Mouse (Mus musculus) cerebellum, adult 9-11 months (tissue): ENCODE data around the gene 2010109A12Rik.
A peak's percentile ranks its signal among the peaks of the same experiment; 100 is the strongest.

ENCODE experiments used
- DNase-seq: peaks from one replicate; pipeline ENCODE4 v3.0.0; 2022

The 2010109A12Rik gene

DNA sequence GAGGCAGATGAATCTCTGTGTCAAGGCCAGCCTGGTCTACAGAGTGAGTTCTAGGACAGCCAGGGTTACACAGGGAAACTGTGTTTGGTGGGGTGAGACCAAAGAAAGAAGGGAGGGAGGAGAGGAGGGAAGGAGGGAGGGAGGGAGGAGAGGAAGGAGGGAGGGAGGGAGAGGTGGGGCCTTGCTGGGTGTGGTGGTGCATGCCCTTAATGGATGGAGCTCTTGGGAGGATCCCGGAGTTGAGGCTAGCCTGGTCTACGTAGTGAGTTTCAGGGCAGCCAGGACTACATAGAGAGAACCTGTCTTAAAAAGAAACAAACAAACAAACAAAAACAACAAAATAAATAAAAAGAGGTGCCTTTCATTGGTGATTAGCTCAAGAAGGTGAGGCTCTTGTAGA lies 26.5 kb downstream of the 2010109A12Rik start:
- DNase-seq = no peak

DNA sequence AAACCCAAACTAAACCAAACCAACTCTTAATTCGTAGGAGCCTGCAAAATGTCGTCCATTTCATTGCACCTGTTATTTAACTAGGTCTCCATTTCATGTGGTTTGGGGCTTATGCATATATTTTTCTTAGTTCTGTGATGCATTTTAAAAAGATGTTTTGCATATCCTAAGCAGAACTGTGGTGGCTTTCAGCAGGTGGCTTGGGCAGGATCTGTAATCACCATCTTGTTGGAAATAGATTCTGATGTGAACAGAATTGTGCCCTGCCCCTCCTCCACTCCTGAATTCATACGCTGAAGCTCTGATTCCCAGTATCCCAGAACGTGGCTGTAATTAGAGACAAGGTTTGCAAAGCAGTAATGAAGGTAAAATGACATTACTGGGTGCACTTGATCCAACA lies 27.8 kb downstream of the 2010109A12Rik start:
- DNase-seq = peak; percentile 54

DNA sequence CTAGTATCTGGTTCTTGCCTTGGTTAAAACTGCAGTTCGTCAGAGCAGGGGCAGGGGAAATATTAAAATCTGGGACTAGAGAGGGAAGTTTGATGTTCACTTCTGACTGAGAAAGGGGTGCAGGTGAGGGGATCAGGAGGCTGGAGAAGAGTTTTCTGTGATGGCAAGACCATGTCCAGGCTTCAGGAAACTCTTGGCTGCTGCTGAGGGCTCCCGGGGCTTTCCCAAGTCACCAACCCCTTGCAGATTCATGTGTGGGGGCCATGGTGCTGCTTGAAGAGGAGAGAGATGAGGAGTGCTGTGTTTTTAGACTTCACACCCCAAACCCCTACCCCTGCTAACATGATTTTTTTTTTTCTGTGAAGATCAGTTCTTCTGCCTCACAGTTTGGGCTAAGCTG lies 28.3 kb downstream of the 2010109A12Rik start:
- peak; percentile 57 for DNase-seq

DNA sequence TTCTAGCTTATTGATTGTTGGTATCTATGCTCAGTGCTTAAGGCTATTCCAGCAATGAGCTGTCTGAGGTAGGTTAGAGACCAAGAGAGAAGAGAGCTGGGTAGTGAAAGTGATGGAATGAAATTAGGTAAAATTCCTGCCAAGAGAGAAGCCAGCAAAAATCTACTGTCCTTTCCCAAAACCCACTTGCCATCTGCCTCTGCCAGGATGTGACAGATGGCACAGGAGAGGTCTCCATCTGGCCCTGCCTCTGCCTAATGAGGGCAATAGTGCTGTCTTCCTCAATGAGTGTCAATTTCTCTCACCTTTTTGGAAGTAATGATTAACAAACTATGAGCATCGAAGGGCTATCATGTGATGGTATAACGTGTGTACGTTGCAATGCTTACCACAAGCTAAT lies 29.6 kb downstream of the 2010109A12Rik start:
- peak; percentile 98 for DNase-seq

DNA sequence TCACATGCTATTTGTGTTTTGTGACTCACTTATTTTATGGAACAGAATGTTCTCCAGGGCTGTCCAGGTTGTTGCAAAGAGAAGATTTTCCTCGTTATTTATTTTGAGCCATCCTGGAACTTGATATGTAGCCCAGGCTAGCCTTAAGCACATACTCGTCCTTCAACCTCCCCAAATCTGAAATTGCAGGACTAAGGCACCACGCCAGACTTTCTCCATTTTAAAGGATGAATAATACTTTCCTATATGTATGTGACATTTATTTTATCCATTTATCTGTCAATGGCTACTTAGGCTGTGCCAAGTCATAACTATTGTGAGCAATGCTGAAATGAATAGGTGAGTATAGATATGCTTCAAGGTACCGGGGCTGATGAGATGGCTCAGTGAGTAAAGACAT lies 30.2 kb downstream of the 2010109A12Rik start:
- DNase-seq = peak; percentile 65

DNA sequence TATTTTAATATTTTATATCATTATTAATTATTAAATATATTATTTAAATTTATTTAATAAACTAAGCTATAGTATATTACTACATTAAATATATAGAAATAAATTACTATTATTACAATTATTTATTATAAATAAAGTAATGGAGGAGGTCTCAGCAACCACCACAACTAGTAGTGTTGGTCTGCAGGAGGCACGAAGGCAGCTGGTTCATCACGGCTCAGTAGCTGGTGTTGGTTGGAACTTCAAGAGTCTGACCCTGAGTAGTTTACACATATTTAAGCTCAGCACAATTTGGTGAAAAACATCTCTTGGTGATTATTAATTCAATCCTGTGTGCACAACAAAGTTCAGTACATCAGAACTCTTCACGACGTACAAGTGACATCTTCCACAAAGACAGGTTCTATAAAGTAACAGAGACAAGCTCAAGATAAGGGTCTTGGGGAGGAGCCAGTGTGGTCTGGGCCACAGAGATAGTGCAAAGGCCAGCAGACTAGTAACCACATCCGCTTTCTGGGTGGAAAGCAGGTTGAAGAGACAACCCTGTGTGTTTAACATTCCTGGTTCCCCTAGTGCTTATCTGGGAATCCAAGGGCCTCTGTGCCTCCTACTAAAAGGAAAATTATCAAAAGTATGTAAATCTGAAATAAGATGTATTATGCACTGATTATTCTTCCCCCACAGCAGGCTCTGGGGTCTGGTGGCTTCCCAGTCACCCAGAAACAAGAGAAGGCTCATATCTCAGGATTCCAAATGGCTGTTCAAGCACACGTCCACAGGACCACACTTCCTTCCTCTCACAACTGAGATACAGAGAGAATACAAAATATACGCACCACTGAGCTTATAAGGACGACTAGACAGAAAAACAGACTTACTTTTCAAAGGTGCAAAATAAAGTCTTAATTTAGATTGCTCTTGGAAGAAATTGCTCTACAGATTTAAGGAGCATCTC lies 33.5 kb downstream of the 2010109A12Rik start:
- DNase-seq = no peak

DNA sequence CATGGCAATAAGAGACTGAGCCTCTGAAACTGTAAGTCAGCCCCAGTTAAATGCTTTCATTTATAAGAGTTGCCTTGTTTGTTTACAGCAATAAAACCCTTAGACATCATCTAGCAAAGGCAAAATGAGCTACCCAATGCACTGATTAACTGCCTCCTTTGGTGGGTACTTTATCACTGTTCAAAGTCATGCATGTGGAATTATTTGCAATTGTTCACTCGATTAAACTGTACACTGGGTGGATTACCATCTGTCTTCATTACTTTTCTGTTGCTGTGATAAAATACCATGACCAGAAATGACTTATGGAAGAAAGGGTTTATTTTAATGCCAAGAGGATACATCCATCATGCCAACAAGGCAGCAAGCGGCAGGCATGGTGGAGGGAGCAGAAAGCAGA lies 39.0 kb downstream of the 2010109A12Rik start:
- no peak for DNase-seq

- DNase-seq = no peak
These were observed 43.7 kb downstream of the 2010109A12Rik start for GRCm38 (mm10) chr5:93249940-93250578.

DNA sequence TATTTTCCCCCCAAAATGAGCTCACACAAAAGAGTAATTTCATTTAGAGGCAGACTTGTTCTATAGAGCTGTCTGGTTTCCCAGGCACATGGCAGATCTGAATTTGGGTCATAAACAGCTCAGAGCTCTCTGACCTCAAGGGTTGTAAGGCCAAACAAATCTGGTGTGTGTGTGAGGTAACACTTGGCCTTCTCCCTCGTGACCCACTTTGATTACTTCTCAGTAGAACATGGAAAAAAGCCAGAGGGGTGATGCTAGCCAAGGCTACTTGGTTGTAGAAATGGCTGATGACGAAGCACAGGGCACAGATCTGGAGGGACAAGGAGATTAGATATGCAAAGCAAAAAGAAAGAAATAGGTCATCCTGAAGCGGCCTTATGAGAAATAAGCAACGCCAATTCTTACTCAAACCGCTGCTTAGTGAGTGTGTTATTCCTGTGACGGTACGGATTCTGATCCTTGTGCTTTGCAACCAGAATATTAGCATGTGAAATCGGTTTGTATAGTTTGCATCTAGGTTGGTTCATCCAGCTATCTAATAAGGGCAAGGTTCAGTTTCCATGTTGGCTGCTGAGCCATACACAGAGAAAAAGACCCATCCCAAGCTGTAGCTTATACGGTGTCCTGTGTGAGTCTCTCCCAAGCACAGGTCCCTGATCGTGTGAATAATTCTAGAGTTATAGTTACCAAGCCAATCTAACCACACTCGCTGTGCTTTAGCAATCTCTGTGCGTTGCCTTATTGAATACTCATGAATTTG lies 44.9 kb downstream of the 2010109A12Rik start:
- peak; percentile 82 for DNase-seq

DNA sequence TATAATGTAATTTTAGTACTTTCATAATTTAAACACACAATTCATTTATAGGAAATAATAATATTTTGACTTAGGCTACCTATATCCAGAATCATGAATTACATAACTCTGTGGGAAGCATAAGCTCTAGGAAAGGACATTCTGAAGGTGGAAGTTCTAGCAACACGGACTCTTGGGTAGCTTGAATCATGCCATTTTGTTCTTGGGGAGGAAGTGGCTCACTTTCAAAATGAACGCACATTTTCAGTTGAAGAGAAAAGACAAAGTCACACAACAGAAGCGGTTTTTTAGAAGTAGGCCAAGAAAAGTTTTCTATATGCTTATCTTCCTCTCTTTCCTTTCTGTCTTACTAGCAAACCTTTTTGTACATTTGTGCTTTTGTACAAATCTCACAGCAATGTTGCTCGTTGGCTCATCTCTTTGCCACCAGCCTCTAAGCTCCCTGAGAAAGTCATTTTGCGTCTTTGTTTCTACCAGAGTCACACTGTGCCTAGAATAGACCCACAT lies 49.5 kb downstream of the 2010109A12Rik start:
- no peak for DNase-seq

DNA sequence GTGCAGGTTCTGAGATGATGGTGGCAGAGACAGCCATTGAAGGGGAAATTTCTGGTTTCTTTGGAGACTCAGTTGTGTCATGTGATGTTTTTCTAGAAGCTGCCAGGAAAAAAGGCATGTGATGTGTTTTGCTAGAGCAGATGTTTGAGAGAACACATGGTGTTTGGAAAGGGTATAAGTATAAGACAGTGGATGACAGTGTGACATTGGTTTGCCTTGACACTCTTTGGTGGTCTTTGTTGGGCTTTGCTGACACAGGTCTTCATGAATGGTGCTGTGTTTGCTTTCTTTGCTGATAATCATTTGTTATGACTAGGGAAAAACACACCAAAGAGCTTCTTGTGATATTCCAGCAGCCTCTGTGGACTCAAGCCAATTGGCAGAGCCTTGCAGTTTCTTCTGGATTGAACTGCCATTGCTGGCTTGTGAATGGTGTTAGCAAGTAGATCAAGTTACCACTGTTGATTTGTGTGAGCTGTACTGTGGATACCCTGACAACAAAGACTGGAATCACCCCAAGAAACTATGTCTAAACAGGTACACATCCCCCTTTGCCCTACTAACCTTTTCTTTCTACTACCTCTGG lies 50.6 kb downstream of the 2010109A12Rik start:
- DNase-seq = no peak

GRCm38 (mm10) chr5:93259349-93259748 lies 53.0 kb downstream of the 2010109A12Rik start:
- no peak for DNase-seq

DNA sequence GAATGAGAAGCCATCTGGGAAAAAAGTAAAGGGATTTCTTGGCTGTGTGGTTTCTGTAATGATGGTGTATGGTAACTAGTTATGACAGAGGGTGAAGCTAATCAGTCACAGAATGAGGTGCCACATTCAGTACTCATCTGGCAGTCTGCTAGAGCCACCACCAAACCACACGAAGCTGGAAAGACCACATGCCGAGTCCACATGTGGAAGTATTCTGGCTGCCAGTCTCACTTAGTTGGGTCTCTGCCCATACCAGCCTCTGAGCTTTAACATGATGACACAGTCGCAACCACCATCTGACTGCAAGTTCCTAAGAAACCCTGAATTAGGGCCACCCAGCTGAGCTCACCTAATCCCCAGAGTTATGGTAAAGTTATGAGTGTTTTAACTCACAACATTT lies 54.7 kb downstream of the 2010109A12Rik start:
- DNase-seq = no peak

- DNase-seq = no peak
These were observed 56.4 kb downstream of the 2010109A12Rik start for GRCm38 (mm10) chr5:93262751-93263150.
